Mouse (Mus musculus) liver, adult 2 months (tissue): ENCODE results near the gene Rprd1b.

Source experiments
- CTCF ChIP-seq: fragments of 200-500 bp; IDR thresholded peaks from 2 replicates; pipeline ENCODE4 v1.5.1; 2011; ENCODE audit warnings: low read depth, low read length, control low read depth
- POLR2A ChIP-seq: fragments of 200-500 bp; IDR thresholded peaks from 2 replicates; pipeline ENCODE4 v1.6.1; 2011; ENCODE audit warnings: low read length, control low read depth; ENCODE audit not compliant: insufficient read depth; ENCODE audit errors: extremely low read depth

- TF ChIP-seq CTCF (no peak), POLR2A (no peak)
Measured at GRCm38 (mm10) chr2:158166628-158167027, 138.3 kb downstream of the Rprd1b start.
